ENCODE assay signal across 9 mouse cellular contexts in the genomic region with DNA sequence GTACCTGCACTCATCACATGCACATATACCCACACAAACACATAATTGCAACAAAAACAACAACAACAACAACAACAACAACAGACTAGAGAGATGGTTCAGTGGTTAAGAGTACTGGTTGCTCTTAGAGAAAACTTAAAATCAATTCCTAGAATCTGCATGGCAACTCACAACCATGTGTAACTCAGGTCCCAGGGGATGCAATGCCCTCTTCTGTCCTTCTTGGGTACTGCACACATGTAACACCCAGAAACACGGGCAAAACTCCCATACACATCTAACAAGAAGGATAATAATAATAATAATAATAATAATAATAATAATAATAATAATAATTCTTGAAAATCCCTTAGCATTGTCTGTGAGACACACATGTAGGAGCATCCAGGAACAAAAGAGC. TPM values are rescaled to one million over a fixed set of nuclear protein-coding genes. Genes with fewer than 3 reads are reported as not detected.
DNase-seq lines count a peak whose midpoint lies in the region; ATAC-seq and TF ChIP-seq lines count a peak whose summit lies in the region.
"Had no signal": no experiment of that assay in that cellular context is flagged by ENCODE, and none has a peak within 500 bp of the region (broad histone marks: within the 10 kb centered on the region; RNA-seq: fewer than 3 reads in every experiment).

No protein-coding gene starts in this region.

- WGBS in embryonic facial prominence, embryonic 11.5 days = 13% methylated on average over 1 of the region's 1 CpGs
- WGBS in lung, embryonic 14.5 days = 6% methylated on average over 1 of the region's 1 CpGs
- WGBS in spleen, adult 2 months = 0% methylated on average over 1 of the region's 1 CpGs

- no peaks in the 10 kb centered on the region for H3K27me3 ChIP-seq in embryonic facial prominence, embryonic 11.5 days (ENCODE audit: control insufficient read depth, insufficient read depth, low read length)
- H3K27me3 ChIP-seq in lung, embryonic 14.5 days (ENCODE audit: insufficient read depth, low read length) = no peaks in the 10 kb centered on the region
- no peaks in the 10 kb centered on the region for H3K27me3 ChIP-seq in spleen, adult 2 months (ENCODE audit: control insufficient read depth, insufficient read depth, low read length)
- H3K27me3 ChIP-seq: neural tube, embryonic 13.5 days had no signal

- H3K4me3 ChIP-seq in embryonic facial prominence, embryonic 11.5 days (ENCODE audit: low read depth, low read length) = no peak overlapping the region
- no peak overlapping the region for H3K4me3 ChIP-seq in lung, embryonic 14.5 days (ENCODE audit: low read depth, low read length)
- no peak overlapping the region for H3K4me3 ChIP-seq in spleen, adult 2 months (ENCODE audit: extremely low read depth, insufficient read depth, insufficient read length)
- H3K4me3 ChIP-seq: neural tube, embryonic 13.5 days had no signal

- no peak for ATAC-seq in cerebellum, adult (ENCODE audit: insufficient number of reproducible peaks, low FRiP score, low TSS enrichment)
- no peak for ATAC-seq in embryonic facial prominence, embryonic 11.5 days (replicated peaks; ENCODE audit: insufficient number of reproducible peaks, low FRiP score, low TSS enrichment, low read depth)
- ATAC-seq in lung, embryonic 14.5 days (ENCODE audit: insufficient read depth) = 0 out of 2 replicates have a peak, but pooled peaks have one; percentile 30

- no peak overlapping the region for H3K9ac ChIP-seq in embryonic facial prominence, embryonic 11.5 days (replicated peaks; ENCODE audit: low read length)
- H3K9ac ChIP-seq in lung, embryonic 14.5 days = no peak overlapping the region
- H3K9ac ChIP-seq: neural tube, embryonic 13.5 days had no signal

- H3K4me1 ChIP-seq in embryonic facial prominence, embryonic 11.5 days (ENCODE audit: control insufficient read depth, insufficient read depth, low read length) = no peaks in the 10 kb centered on the region
- no peaks in the 10 kb centered on the region for H3K4me1 ChIP-seq in lung, embryonic 14.5 days (ENCODE audit: insufficient read depth)
- H3K4me1 ChIP-seq in spleen, adult 2 months (ENCODE audit: control insufficient read depth, insufficient read depth, insufficient read length) = no peaks in the 10 kb centered on the region

- H3K4me2 ChIP-seq in embryonic facial prominence, embryonic 11.5 days (ENCODE audit: low read depth, low read length) = no peak overlapping the region
- no peak overlapping the region for H3K4me2 ChIP-seq in lung, embryonic 14.5 days
- H3K4me2 ChIP-seq: neural tube, embryonic 13.5 days had no signal

- no peaks in the 10 kb centered on the region for H3K36me3 ChIP-seq in embryonic facial prominence, embryonic 11.5 days (replicated peaks; ENCODE audit: control insufficient read depth, insufficient read depth, low read depth, low read length)
- H3K36me3 ChIP-seq in lung, embryonic 14.5 days (ENCODE audit: insufficient read depth) = no peaks in the 10 kb centered on the region
- H3K36me3 ChIP-seq in spleen, adult 2 months (ENCODE audit: control insufficient read depth, insufficient read depth, low read length) = no peaks in the 10 kb centered on the region
- H3K36me3 ChIP-seq: neural tube, embryonic 13.5 days had no signal

- H3K27ac ChIP-seq in embryonic facial prominence, embryonic 11.5 days (replicated peaks; ENCODE audit: low read depth, low read length) = no peak overlapping the region
- H3K27ac ChIP-seq in lung, embryonic 14.5 days (ENCODE audit: low read depth) = no peak overlapping the region
- no peak overlapping the region for H3K27ac ChIP-seq in spleen, adult 2 months (ENCODE audit: insufficient read depth, low read length)
- H3K27ac ChIP-seq: neural tube, embryonic 13.5 days had no signal

- no peak for TF ChIP-seq POLR2A in spleen, adult 2 months (IDR thresholded peaks at IDR 0.05; ENCODE audit: low read depth, low read length)

- no peaks in the 10 kb centered on the region for H3K9me3 ChIP-seq in embryonic facial prominence, embryonic 11.5 days (replicated peaks; ENCODE audit: control insufficient read depth, low read length)
- no peaks in the 10 kb centered on the region for H3K9me3 ChIP-seq in lung, embryonic 14.5 days (ENCODE audit: low read depth, low read length)
- H3K9me3 ChIP-seq: neural tube, embryonic 13.5 days had no signal

- TF ChIP-seq CTCF in lung, embryonic 14.5 days (IDR thresholded peaks at IDR 0.05; ENCODE audit: low read depth) = peak; percentile 81
- TF ChIP-seq CTCF in spleen, adult 2 months (IDR thresholded peaks at IDR 0.05; ENCODE audit: extremely low read depth, insufficient read depth, insufficient read length, insufficient replicate concordance) = peak; percentile 65; the same call in 1 of the 2 replicates

- peak; percentile 69 to 77 for DNase-seq in cerebellum, adult 18-20 months
- peak; percentile 76 for DNase-seq in testis, postnatal 10 days (ENCODE audit: low spot score)
- no peak for DNase-seq in testis, postnatal 14 days (ENCODE audit: low spot score)
- peak; percentile 61 for DNase-seq in embryonic facial prominence, embryonic 11.5 days (ENCODE audit: low spot score)
- peak; percentile 33 for DNase-seq in hindlimb bud, embryonic 11.5 days (ENCODE audit: extremely low spot score, low read depth, low spot score)
- DNase-seq in lung, embryonic 14.5 days = peak; percentile 84
- peak; percentile 45 to 69 for DNase-seq in spleen, adult 2 months (ENCODE audit: low read depth in 1 of 2, low spot score in 2 of 2)

RNA-seq across cellular contexts. Expression of gene Dguok, which starts 5.7 kb away (rescaled TPM):
- polyA plus RNA-seq in embryonic facial prominence, embryonic 11.5 days (2014; fragmentation: Nextera tagmentation; extraction: Ambion mirVana) = 56.1 and 66.2 TPM in 2 replicates
- polyA plus RNA-seq in lung, embryonic 14.5 days (2014; fragmentation: Nextera tagmentation; extraction: Ambion mirVana) = 69.7 and 71.1 TPM in 2 replicates
- 41.8 and 44.9 TPM in 2 replicates for polyA plus RNA-seq in spleen, adult 2 months (2012; rRNA removed)

RNA-seq across cellular contexts. Expression of gene Actg2, which starts 23.6 kb away (rescaled TPM):
- 2.4 and 3.9 TPM in 2 replicates for polyA plus RNA-seq in embryonic facial prominence, embryonic 11.5 days (2014; fragmentation: Nextera tagmentation; extraction: Ambion mirVana)
- 204 and 205 TPM in 2 replicates for polyA plus RNA-seq in lung, embryonic 14.5 days (2014; fragmentation: Nextera tagmentation; extraction: Ambion mirVana)
- 14.8 and 15.9 TPM in 2 replicates for polyA plus RNA-seq in spleen, adult 2 months (2012; rRNA removed)

RNA-seq across cellular contexts. Expression of gene Tet3, which starts 53.6 kb away (rescaled TPM):
- polyA plus RNA-seq in embryonic facial prominence, embryonic 11.5 days (2014; fragmentation: Nextera tagmentation; extraction: Ambion mirVana) = 24.3 and 27.9 TPM in 2 replicates
- 34.4 and 36.9 TPM in 2 replicates for polyA plus RNA-seq in lung, embryonic 14.5 days (2014; fragmentation: Nextera tagmentation; extraction: Ambion mirVana)
- polyA plus RNA-seq in spleen, adult 2 months (2012; rRNA removed) = 21.1 and 22.9 TPM in 2 replicates

Comparison
In these comparisons a context has a peak if more than half of its experiments do, and no peak if none do; other contexts are left out.
1. RNA of gene Actg2, which starts 23.6 kb away (polyA plus RNA-seq): 204 to 205 TPM in lung, embryonic 14.5 days; 14.8 to 15.9 TPM in spleen, adult 2 months and 2.4 to 3.9 TPM in embryonic facial prominence, embryonic 11.5 days; every median in the first group is over 10 times any median in the second.